Mouse (Mus musculus): Measurements from ENCODE around the gene Vmn1r9. TPM values are rescaled to one million over a fixed set of nuclear protein-coding genes. Genes with fewer than 3 reads are reported as not detected.

Gene Vmn1r9
- polyA plus RNA-seq (2017; shearing (Covaris generic)) = not detected

DNA sequence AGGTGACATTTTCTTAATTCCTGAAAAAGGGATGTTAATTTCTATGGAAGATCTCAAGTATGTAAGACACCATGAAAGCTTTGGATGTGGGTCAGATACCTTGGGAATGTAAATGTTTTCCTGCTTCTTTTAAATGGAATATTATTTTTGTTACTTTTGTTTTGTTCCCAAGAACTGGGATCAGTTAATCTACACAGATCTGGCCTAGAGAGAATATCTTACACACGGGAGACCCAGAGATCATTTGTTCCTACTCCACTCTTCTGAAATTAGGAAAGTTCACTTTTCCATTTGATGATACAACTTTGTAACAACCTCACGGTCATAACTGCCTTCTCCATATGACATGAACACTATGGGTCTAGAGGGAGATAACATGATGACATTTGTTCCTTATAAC is at the start of gene Vmn1r9:
TSS of gene Vmn1r9 (plus strand) at position 301 of the 400 bp plus-strand sequence.

DNA sequence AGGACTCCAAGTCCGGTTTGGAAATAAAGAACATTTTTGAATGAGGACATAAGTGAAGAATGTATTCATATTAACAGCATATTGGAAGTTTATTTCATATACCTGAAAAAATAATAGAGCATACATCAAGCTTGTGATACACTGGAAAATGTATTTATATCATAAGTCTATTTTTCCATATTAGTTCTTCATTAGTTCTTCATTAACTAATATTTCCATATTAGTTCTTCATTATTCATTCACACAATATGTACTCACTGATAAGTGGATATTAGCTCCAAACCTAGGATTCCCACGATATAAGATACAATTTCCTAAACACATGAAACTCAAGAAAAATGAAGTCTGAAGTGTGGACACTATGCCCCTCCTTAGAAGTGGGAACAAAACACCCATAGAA is 41.4 kb upstream of the Vmn1r9 start, which contains the start of gene Vmn1r7:
TSS of gene Vmn1r7 (minus strand) at position 101 of the 400 bp plus-strand sequence.

DNA sequence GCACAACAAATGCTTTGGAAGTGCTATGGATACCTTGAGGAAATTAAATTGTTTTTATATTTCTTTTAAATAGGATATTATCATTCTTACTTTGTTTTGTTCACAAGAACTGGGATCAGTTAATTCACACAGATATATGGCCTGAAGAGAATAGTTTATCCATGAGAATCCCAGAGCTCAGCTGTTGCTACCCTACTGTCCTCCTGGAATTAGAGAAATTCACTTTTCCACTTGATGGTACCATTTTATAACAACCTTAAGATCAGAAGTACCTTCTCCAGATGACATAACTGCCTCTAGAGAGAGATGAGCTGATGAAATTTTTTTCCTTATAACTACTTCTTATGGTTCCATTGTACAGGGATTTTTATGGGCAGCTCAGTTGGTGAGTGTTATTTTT is 34.6 kb upstream of the Vmn1r9 start, which contains the start of gene Vmn1r8:
TSS of gene Vmn1r8 (plus strand) at position 301 of the 400 bp plus-strand sequence.

GRCm38 (mm10) chr6:57109154-57109553 is 42.6 kb downstream of the Vmn1r9 start, which contains the start of gene Vmn1r10:
Vmn1r10 (plus strand) TSS chr6:57109454.

Other genes with a start within 250 kb of the Vmn1r9 start
- gene Fkbp9, start 234.7 kb upstream of the Vmn1r9 start, polyA plus RNA-seq (2017; shearing (Covaris generic)) = not detected
- gene Nt5c3, start 142.9 kb upstream of the Vmn1r9 start, polyA plus RNA-seq (2017; shearing (Covaris generic)) = 45.3 TPM
- 0.48 TPM for gene Vmn1r4, start 142.8 kb upstream of the Vmn1r9 start, polyA plus RNA-seq (2017; shearing (Covaris generic))
- gene Vmn1r5, start 96.5 kb upstream of the Vmn1r9 start, polyA plus RNA-seq (2017; shearing (Covaris generic)) = not detected
- not detected for gene Vmn1r6, start 69.5 kb upstream of the Vmn1r9 start, polyA plus RNA-seq (2017; shearing (Covaris generic))
- gene Vmn1r7, start 41.5 kb upstream of the Vmn1r9 start, polyA plus RNA-seq (2017; shearing (Covaris generic)) = not detected
- not detected for gene Vmn1r8, start 34.5 kb upstream of the Vmn1r9 start, polyA plus RNA-seq (2017; shearing (Covaris generic))
- not detected for gene Vmn1r10, start 42.7 kb downstream of the Vmn1r9 start, polyA plus RNA-seq (2017; shearing (Covaris generic))
- not detected for gene Vmn1r11, start 66.7 kb downstream of the Vmn1r9 start, polyA plus RNA-seq (2017; shearing (Covaris generic))
- 0.04 TPM for gene Vmn1r12, start 90.1 kb downstream of the Vmn1r9 start, polyA plus RNA-seq (2017; shearing (Covaris generic))
- gene Vmn1r13, start 136.5 kb downstream of the Vmn1r9 start, polyA plus RNA-seq (2017; shearing (Covaris generic)) = 0.21 TPM
- gene Vmn1r14, start 164.9 kb downstream of the Vmn1r9 start, polyA plus RNA-seq (2017; shearing (Covaris generic)) = not detected
- gene Vmn1r15, start 191.2 kb downstream of the Vmn1r9 start, polyA plus RNA-seq (2017; shearing (Covaris generic)) = not detected

Measured in CD4-positive, CD25-positive, alpha-beta regulatory T cell, adult 9 weeks (primary cell).